Mouse (Mus musculus) lung, embryonic 14.5 days (tissue): Measurements from ENCODE around the gene Itga9. TPM values are rescaled to one million over a fixed set of nuclear protein-coding genes. Genes with fewer than 3 reads are reported as not detected.

Experiments
- ATAC-seq: fragments of 200-750 bp; cut with Nextera tagmentation; 2 replicates; pipeline ENCODE4 v1.8.0; 2017; ENCODE audit warnings: mild to moderate bottlenecking, moderate TSS enrichment, moderate library complexity; ENCODE audit not compliant: insufficient read depth
- DNase-seq: peaks from one replicate; pipeline ENCODE4 v3.0.0-alpha.2; 2015
- H3K27ac ChIP-seq: fragments of 300-500 bp; sonication (generic); 2 replicates; pipeline ENCODE4 v1.5.1; 2014; ENCODE audit warnings: low read depth, mild to moderate bottlenecking, moderate library complexity
- H3K27me3 ChIP-seq: fragments of 300-500 bp; sonication (generic); 2 replicates; pipeline ENCODE4 v1.6.1; 2014; ENCODE audit warnings: low read length, control low read depth; ENCODE audit not compliant: insufficient read depth
- H3K36me3 ChIP-seq: fragments of 300-500 bp; sonication (generic); 2 replicates; pipeline ENCODE4 v1.6.1; 2014; ENCODE audit warnings: control low read depth; ENCODE audit not compliant: insufficient read depth
- H3K4me1 ChIP-seq: fragments of 300-500 bp; sonication (generic); 2 replicates; pipeline ENCODE4 v1.6.1; 2014; ENCODE audit warnings: antibody characterized with exemption, control low read depth; ENCODE audit not compliant: insufficient read depth
- H3K4me2 ChIP-seq: fragments of 300-500 bp; sonication (generic); 2 replicates; pipeline ENCODE4 v1.6.1; 2014; ENCODE audit warnings: mild to moderate bottlenecking
- H3K4me3 ChIP-seq: fragments of 300-500 bp; sonication (generic); 2 replicates; pipeline ENCODE4 v1.5.1; 2014; ENCODE audit warnings: low read depth, low read length
- H3K9ac ChIP-seq: fragments of 300-500 bp; sonication (generic); 2 replicates; pipeline ENCODE4 v1.6.1; 2014
- H3K9me3 ChIP-seq: fragments of 300-500 bp; sonication (generic); 2 replicates; pipeline ENCODE4 v1.6.1; 2016; ENCODE audit warnings: low read depth, low read length, control low read depth
- CTCF ChIP-seq: IDR thresholded peaks from 2 replicates; pipeline ENCODE4 v1.5.1; 2016; ENCODE audit warnings: antibody characterized with exemption, low read depth
- WGBS: fragments of 180-500 bp; shearing (Covaris S2); extraction: QIAGEN DNeasy Blood & Tissue Kit; methylation state at CpG from one replicate; pipeline ENCODE4 v1.1.7; 2014; 5-methylcytosine and 5-hydroxymethylcytosine counted together
- polyA plus RNA-seq: library from polyadenylated mRNA; unstranded; fragments of >200 nt; fragmentation: Nextera tagmentation; extraction: Ambion mirVana; gene quantifications from 2 replicates; pipeline ENCODE4 v1.2.1, GENCODE M21; 2014

Gene Itga9
- polyA plus RNA-seq, 1 experiment from 2014 or later: 28.7 TPM

GRCm38 (mm10) chr9:118814056-118814455 lies 207.6 kb downstream of the Itga9 start:
- Histone ChIP-seq H3K9ac (no peak overlapping the region), H3K9me3 (no peaks in the 10 kb centered on the region), H3K4me3 (no peak overlapping the region), H3K36me3 (no peaks in the 10 kb centered on the region), H3K4me1 (peaks cover 5% of the 10 kb centered on the region; the same call in 1 of the 2 replicates), H3K4me2 (no peak overlapping the region), H3K27ac (no peak overlapping the region), H3K27me3 (no peaks in the 10 kb centered on the region)
- no peak for ATAC-seq
- no peak for DNase-seq
- TF ChIP-seq CTCF: no peak
- WGBS: 47% methylated on average over 16 of the region's 16 CpGs

GRCm38 (mm10) chr9:118814461-118814860 lies 208.0 kb downstream of the Itga9 start:
- H3K4me1 ChIP-seq: peaks cover 5% of the 10 kb centered on the region; the same call in 1 of the 2 replicates
- no peaks in the 10 kb centered on the region for H3K36me3 ChIP-seq
- H3K27me3 ChIP-seq: no peaks in the 10 kb centered on the region
- no peak overlapping the region for H3K4me3 ChIP-seq
- H3K9ac ChIP-seq: no peak overlapping the region
- no peak overlapping the region for H3K4me2 ChIP-seq
- H3K27ac ChIP-seq: no peak overlapping the region
- H3K9me3 ChIP-seq: no peaks in the 10 kb centered on the region
- no peak for TF ChIP-seq CTCF
- DNase-seq (no peak), ATAC-seq (no peak)
- 47% methylated on average over 8 of the region's 8 CpGs for WGBS

DNA sequence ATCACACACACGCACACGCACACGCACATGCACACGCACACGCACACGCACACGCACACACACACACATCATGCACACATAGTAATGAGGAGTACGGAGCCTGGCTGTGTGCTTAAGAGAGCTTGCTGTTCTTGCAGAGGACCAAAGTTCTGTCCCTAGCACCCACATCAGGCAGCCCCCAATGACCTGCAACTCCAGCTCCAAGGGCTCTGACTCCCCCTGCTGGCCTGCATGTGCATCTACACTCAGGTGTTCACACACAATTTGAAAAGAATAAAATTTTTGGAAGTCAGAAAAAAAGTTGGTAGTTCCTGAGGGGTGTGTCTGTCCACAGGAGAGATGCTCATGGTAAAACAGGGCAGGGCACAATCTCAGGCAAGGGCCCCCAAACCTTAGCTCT lies 209.1 kb downstream of the Itga9 start:
- peak; percentile 54 for TF ChIP-seq CTCF
- H3K4me3 ChIP-seq: no peak overlapping the region

GRCm38 (mm10) chr9:118818508-118818907 lies 212.0 kb downstream of the Itga9 start:
- WGBS: 56% methylated on average over 3 of the region's 3 CpGs
- peaks cover 5% of the 10 kb centered on the region for H3K4me1 ChIP-seq
- no peaks in the 10 kb centered on the region for H3K36me3 ChIP-seq

More for the DNA sequence above, 209.1 kb downstream of the Itga9 start:
- Histone ChIP-seq H3K27ac (no peak overlapping the region), H3K9ac (no peak overlapping the region), H3K9me3 (no peaks in the 10 kb centered on the region), H3K4me1 (peaks cover 5% of the 10 kb centered on the region; the same call in 1 of the 2 replicates), H3K27me3 (no peaks in the 10 kb centered on the region), H3K4me2 (no peak overlapping the region), H3K36me3 (no peaks in the 10 kb centered on the region)
- ATAC-seq (no peak), DNase-seq (no peak)
- 93% methylated on average over 8 of the region's 8 CpGs for WGBS

GRCm38 (mm10) chr9:118821220-118822185 lies 215.0 kb downstream of the Itga9 start:
- peak overlapping the region; percentile 38; the same call in 1 of the 2 replicates for H3K27ac ChIP-seq
- DNase-seq (peak; percentile 43), ATAC-seq (peak; percentile 55; the same call in 1 of the 2 replicates)
- peaks cover 5% of the 10 kb centered on the region for H3K4me1 ChIP-seq
- peak overlapping the region; percentile 43 for H3K4me2 ChIP-seq
- WGBS: 41% methylated on average over 21 of the region's 21 CpGs
- H3K27me3 ChIP-seq: no peaks in the 10 kb centered on the region
- H3K4me3 ChIP-seq: no peak overlapping the region
- no peak overlapping the region for H3K9ac ChIP-seq
- no peaks in the 10 kb centered on the region for H3K9me3 ChIP-seq
- no peaks in the 10 kb centered on the region for H3K36me3 ChIP-seq
- TF ChIP-seq CTCF: no peak

More at GRCm38 (mm10) chr9:118818508-118818907, 212.0 kb downstream of the Itga9 start:
- Histone ChIP-seq H3K27me3 (no peaks in the 10 kb centered on the region), H3K9ac (no peak overlapping the region), H3K27ac (no peak overlapping the region), H3K9me3 (no peaks in the 10 kb centered on the region), H3K4me3 (no peak overlapping the region), H3K4me2 (no peak overlapping the region)
- ATAC-seq (no peak), DNase-seq (peak; percentile 30)
- TF ChIP-seq CTCF: no peak

DNA sequence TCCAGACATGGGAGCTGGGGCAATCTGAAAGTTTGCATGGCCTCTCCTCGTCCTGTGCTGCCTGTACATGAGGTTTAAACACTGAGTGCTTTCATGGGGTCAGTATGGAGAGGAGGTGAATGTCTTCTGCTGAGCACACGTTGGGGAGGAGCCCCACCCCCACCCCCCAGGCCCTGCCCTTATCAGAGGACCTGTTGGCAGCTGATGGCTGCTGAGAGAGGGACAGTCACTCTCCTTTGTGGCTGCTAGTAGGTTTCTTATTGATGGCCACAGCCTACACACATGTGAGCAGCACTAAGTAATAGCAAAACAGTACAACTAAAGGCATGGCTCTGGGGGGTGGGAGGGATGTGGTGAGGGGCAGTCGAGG lies 215.7 kb downstream of the Itga9 start:
- Histone ChIP-seq H3K27me3 (no peaks in the 10 kb centered on the region), H3K4me3 (no peak overlapping the region), H3K27ac (peak overlapping the region; percentile 38; the same call in 1 of the 2 replicates), H3K4me1 (peaks cover 5% of the 10 kb centered on the region), H3K36me3 (no peaks in the 10 kb centered on the region), H3K9me3 (no peaks in the 10 kb centered on the region), H3K9ac (no peak overlapping the region), H3K4me2 (no peak overlapping the region)
- no peak; the same call in 1 of the 2 replicates for ATAC-seq
- DNase-seq: no peak
- TF ChIP-seq CTCF: no peak
- 49% methylated on average over 3 of the region's 3 CpGs for WGBS

DNA sequence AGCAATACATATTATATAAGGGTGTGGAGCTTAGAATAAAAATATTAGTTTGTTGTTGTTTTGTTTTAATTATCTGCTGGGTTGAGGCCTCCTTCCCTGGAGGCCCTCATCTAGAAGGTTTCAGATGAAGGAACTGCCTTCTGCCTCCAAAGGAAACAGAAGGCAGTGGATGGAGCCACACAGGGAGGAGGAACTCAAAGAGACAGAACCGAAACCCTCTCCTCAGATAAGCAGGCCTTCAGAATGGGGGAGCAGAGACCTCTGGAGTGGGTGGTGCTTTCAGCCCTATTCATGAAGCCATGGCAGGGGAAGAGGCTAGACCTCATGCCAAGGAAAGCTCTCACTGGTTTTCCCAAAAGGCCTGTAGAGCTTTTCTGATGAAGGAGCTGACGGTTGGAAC lies 216.1 kb downstream of the Itga9 start:
- TF ChIP-seq CTCF: no peak
- Histone ChIP-seq H3K4me2 (no peak overlapping the region), H3K36me3 (no peaks in the 10 kb centered on the region), H3K4me3 (no peak overlapping the region), H3K27me3 (no peaks in the 10 kb centered on the region), H3K9me3 (no peaks in the 10 kb centered on the region), H3K9ac (no peak overlapping the region), H3K4me1 (peaks cover 5% of the 10 kb centered on the region), H3K27ac (no peak overlapping the region)
- DNase-seq (no peak), ATAC-seq (no peak)
- WGBS: 87% methylated on average over 2 of the region's 2 CpGs
